Mouse (Mus musculus) embryonic facial prominence, embryonic 15.5 days (tissue): ENCODE results near the gene Crkl. TPM values are rescaled to one million over a fixed set of nuclear protein-coding genes. Genes with fewer than 3 reads are reported as not detected.

Experiments
- ATAC-seq: fragments of 200-750 bp; cut with Nextera tagmentation; 2 replicates; pipeline ENCODE4 v1.8.0; 2017; ENCODE audit warnings: low read depth, moderate TSS enrichment; ENCODE audit not compliant: insufficient number of reproducible peaks, low FRiP score, low TSS enrichment
- H3K27ac ChIP-seq: fragments of 300-500 bp; sonication (generic); replicated peaks from 2 replicates; pipeline ENCODE4 v1.5.1; 2015; ENCODE audit warnings: mild to moderate bottlenecking, inconsistent platforms
- H3K27me3 ChIP-seq: fragments of 300-500 bp; sonication (generic); 2 replicates; pipeline ENCODE4 v1.6.1; 2015; ENCODE audit warnings: inconsistent platforms
- H3K36me3 ChIP-seq: fragments of 300-500 bp; sonication (generic); 2 replicates; pipeline ENCODE4 v1.6.1; 2015; ENCODE audit warnings: mild to moderate bottlenecking, inconsistent platforms
- H3K4me1 ChIP-seq: fragments of 300-500 bp; sonication (generic); 2 replicates; pipeline ENCODE4 v1.6.1; 2015; ENCODE audit warnings: inconsistent platforms
- H3K4me2 ChIP-seq: fragments of 300-500 bp; sonication (generic); replicated peaks from 2 replicates; pipeline ENCODE4 v1.6.1; 2015; ENCODE audit warnings: mild to moderate bottlenecking, inconsistent platforms
- H3K4me3 ChIP-seq: fragments of 300-500 bp; sonication (generic); replicated peaks from 2 replicates; pipeline ENCODE4 v1.5.1; 2015; ENCODE audit warnings: mild to moderate bottlenecking, inconsistent platforms
- H3K9ac ChIP-seq: fragments of 300-500 bp; sonication (generic); 2 replicates; pipeline ENCODE4 v1.6.1; 2015; ENCODE audit warnings: inconsistent platforms
- H3K9me3 ChIP-seq: fragments of 300-500 bp; sonication (generic); replicated peaks from 2 replicates; pipeline ENCODE4 v1.6.1; 2016; ENCODE audit warnings: inconsistent platforms
- WGBS: fragments of 180-500 bp; shearing (Covaris S2); methylation state at CpG from one replicate; pipeline ENCODE4 v1.1.7; 2015; 5-methylcytosine and 5-hydroxymethylcytosine counted together
- polyA plus RNA-seq: library from polyadenylated mRNA; unstranded; fragments of >200 nt; fragmentation: Nextera tagmentation; extraction: Ambion mirVana; gene quantifications from 2 replicates; pipeline ENCODE4 v1.2.1, GENCODE M21; 2015

Crkl gene
- polyA plus RNA-seq, 1 experiment from 2014 or later: 73.1 TPM

DNA sequence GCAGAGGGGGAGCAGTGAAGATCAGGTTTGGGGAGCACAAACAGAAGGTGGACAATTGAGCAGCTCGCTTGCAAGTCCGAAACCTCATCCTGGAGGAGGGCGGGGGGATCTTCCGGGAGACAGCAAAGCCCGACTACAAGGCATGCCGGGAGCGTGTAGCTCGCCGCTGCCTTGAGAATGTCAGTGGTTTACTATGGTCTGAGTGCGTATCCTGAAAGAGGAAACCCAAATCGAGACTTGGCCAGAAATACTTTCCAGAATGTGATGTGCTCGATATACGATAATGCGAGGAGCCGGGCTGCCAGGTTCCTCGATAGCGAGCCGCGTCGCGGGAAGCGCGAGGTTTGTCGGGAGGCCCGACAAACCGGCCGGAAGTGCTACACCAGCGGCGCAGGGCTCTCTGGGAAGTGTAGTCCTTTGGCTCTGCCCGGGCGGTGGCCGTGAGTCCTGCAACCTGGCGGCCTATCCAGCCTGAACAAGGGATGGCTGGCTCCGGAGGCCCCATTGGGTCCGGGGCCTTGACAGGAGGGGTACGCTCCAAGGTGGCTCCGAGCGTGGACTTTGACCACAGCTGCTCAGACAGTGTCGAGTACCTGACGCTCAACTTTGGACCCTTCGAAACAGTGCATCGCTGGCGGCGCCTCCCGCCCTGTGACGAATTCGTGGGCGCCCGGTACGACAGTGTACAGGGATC lies 56.9 kb downstream of the Crkl start, which contains the start of gene Lztr1:
Lztr1 (plus strand) TSS at position 143 of the 694 bp plus-strand sequence.
- Histone ChIP-seq H3K27ac (peak within 1 kb of the TSS; percentile 96), H3K4me3 (peak within 1 kb of the TSS; percentile 83), H3K9ac (peak within 1 kb of the TSS; percentile 82), H3K27me3 (no peaks in the 10 kb centered on the region), H3K4me1 (peaks cover 14% of the 10 kb centered on the region), H3K4me2 (peak within 1 kb of the TSS; percentile 78), H3K9me3 (no peaks in the 10 kb centered on the region), H3K36me3 (peaks cover 27% of the 10 kb centered on the region)
- ATAC-seq: peak; percentile 95
- WGBS: under 1% methylated on average over 50 of the region's 50 CpGs

DNA sequence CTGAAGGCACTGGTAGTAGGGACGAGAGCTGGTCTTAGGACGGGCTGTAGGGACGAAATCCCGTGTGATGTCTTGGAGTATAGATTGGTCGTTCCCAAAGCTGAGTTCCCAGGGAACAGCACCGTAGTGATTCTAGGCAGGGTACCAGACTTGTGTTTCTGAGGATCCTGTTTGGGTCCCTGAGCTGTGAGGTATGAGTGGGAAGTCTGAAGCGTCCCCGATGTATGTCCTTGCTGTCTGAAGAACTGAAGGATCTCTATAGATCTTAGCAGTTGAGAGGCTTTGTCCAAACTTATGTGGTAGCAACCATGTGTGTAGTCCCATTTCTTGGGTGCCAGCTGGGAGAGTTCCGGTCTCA lies 57.4 kb downstream of the Crkl start:
- Histone ChIP-seq H3K9ac (peak overlapping the region; percentile 82), H3K27me3 (no peaks in the 10 kb centered on the region), H3K9me3 (no peaks in the 10 kb centered on the region), H3K4me3 (peak overlapping the region; percentile 83), H3K27ac (peak overlapping the region; percentile 96), H3K4me1 (peaks cover 14% of the 10 kb centered on the region), H3K4me2 (peak overlapping the region; percentile 78), H3K36me3 (peaks cover 31% of the 10 kb centered on the region)
- 7% methylated on average over 9 of the region's 9 CpGs for WGBS
- no peak for ATAC-seq

DNA sequence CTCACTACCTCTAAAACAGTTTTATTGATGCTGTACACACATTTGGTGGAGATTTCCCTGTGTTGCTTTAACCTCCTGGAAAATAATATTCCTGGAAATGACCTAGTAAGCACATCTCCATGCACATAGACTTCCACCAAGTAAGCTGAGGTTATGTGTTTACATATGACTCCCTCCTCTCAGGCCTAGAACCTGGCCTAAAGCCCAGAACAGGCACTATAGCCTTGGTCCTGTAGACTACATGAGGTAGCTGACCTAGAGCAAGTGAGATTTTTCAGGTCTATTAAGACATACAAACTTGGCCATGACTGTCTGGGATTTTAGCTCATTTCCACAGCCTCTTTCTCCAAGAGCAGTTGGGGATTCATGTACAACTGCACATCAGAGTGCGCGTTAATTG lies 58.4 kb downstream of the Crkl start:
- no peak for ATAC-seq
- Histone ChIP-seq H3K9ac (no peak overlapping the region), H3K36me3 (peaks cover 36% of the 10 kb centered on the region), H3K9me3 (no peaks in the 10 kb centered on the region), H3K27ac (no peak overlapping the region), H3K4me1 (peaks cover 14% of the 10 kb centered on the region), H3K4me2 (peak overlapping the region; percentile 78), H3K4me3 (peak overlapping the region; percentile 83; the same call in 1 of the 2 replicates), H3K27me3 (no peaks in the 10 kb centered on the region)
- WGBS: 98% methylated on average over 2 of the region's 2 CpGs

DNA sequence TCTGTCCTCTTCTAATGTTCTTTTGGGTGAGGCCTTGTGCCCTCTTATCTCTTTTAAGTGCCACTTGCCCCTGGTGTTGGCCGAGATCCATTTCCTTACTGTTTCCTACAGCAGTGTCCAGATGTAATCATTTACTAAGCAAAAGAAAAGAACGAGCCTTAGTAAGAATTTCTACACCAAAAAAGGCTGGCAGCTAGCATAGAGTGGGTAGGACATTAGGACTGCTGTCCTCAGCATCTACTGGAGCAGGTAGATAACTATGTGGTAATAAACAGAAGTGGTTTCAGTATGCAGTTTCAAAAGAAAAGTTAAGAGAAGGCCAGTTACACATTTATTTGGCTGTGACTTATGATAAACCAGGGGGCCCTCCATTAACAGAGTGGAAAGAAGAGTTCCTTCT lies 58.9 kb downstream of the Crkl start:
- no peaks in the 10 kb centered on the region for H3K9me3 ChIP-seq
- no peak for ATAC-seq
- no peaks in the 10 kb centered on the region for H3K27me3 ChIP-seq
- no peak overlapping the region for H3K27ac ChIP-seq
- H3K4me2 ChIP-seq: no peak overlapping the region
- no peak overlapping the region for H3K9ac ChIP-seq
- peaks cover 42% of the 10 kb centered on the region for H3K36me3 ChIP-seq
- H3K4me3 ChIP-seq: no peak overlapping the region
- WGBS: 75% methylated on average over 2 of the region's 2 CpGs
- peaks cover 14% of the 10 kb centered on the region for H3K4me1 ChIP-seq

DNA sequence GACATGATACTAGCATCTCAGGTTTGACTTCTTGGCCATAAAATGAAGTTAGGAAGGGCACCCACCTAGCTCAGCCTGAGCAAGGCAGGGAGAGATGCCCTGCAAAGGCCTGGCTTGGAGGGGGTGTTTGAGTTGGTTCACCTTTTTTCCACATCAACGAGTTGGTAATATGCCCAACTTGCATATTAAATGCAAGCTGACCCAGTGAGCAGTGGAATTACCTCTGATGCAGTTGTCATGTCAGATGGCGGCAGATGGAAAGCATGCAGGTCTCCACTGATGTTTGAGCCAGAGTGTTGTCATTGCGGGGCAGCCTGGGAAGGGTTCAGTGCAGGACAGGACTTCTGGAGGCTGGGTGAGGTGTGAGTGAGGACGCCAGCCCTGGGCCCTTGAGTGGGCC lies 59.6 kb downstream of the Crkl start:
- peaks cover 14% of the 10 kb centered on the region for H3K4me1 ChIP-seq
- peaks cover 48% of the 10 kb centered on the region for H3K36me3 ChIP-seq
- no peak overlapping the region for H3K9ac ChIP-seq
- no peak for ATAC-seq
- no peak overlapping the region for H3K27ac ChIP-seq
- WGBS: 91% methylated on average over 4 of the region's 4 CpGs
- no peaks in the 10 kb centered on the region for H3K27me3 ChIP-seq
- H3K4me2 ChIP-seq: no peak overlapping the region
- H3K9me3 ChIP-seq: no peaks in the 10 kb centered on the region
- no peak overlapping the region for H3K4me3 ChIP-seq

DNA sequence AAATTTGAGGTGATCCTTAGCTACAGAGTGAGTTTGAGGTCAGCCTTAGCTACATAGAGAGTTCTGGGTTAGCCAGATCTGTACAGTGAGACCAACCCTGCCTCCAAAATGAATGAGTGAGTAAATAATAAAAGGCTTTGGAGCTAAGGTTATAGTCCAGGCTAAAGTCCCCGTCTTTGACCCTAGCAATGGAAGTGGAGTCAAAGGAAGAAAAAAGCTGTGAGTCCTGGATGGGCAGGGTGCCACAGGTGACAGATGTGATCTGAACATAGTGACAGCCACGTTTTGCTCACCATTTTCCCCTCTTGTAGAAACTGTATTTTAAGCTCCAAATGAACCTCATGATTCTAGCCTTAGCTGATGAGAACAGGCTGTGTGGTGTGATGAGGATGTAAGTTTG lies 67.1 kb downstream of the Crkl start:
- Histone ChIP-seq H3K27me3 (no peaks in the 10 kb centered on the region), H3K9me3 (no peaks in the 10 kb centered on the region), H3K27ac (no peak overlapping the region), H3K9ac (no peak overlapping the region), H3K4me1 (no peaks in the 10 kb centered on the region), H3K4me3 (no peak overlapping the region), H3K36me3 (peaks cover 88% of the 10 kb centered on the region), H3K4me2 (no peak overlapping the region)
- 94% methylated on average over 2 of the region's 2 CpGs for WGBS
- no peak for ATAC-seq

DNA sequence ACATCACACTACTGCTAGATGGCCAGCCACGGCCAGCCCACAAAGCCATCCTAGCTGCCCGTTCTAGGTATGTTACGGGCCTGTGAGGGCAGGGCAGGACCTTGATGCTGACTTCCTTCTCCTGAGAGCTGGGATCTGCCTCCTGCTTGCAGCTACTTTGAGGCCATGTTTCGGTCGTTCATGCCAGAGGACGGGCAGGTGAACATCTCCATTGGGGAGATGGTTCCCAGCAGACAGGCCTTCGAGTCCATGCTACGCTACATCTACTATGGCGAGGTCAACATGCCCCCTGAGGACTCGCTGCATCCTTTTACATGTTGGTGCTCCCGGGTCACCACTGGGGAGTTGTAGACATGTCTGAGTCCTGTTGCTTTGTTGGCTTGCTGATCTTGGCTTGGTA lies 72.4 kb downstream of the Crkl start:
- Histone ChIP-seq H3K27ac (no peak overlapping the region), H3K9ac (no peak overlapping the region), H3K27me3 (no peaks in the 10 kb centered on the region), H3K36me3 (peaks cover 97% of the 10 kb centered on the region), H3K4me3 (no peak overlapping the region), H3K4me2 (no peak overlapping the region), H3K4me1 (0 out of 2 replicates have a peak, but pooled peaks cover 4% of the 10 kb centered on the region), H3K9me3 (no peaks in the 10 kb centered on the region)
- 86% methylated on average over 11 of the region's 11 CpGs for WGBS
- no peak for ATAC-seq

DNA sequence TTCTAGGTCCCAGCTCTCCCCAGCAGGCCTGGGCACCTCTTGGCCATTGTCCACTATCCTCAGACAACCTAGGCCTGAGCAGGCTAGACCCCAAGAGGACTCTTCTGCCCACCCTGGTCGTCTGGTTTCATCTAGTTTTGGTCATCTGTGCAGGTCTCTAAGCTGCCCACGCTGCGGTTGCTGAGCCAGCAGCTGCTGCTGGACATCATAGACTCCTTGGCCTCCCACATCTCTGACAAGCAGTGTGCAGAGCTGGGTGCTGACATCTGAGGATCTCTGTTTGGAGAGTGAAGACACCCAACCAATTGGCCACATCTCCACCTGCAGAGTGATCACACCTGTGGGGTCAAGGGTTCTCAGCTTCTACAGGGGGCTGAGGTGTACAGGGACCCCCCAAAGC lies 73.7 kb downstream of the Crkl start:
- ATAC-seq: no peak
- Histone ChIP-seq H3K36me3 (peaks cover 85% of the 10 kb centered on the region), H3K4me3 (no peak overlapping the region)

DNA sequence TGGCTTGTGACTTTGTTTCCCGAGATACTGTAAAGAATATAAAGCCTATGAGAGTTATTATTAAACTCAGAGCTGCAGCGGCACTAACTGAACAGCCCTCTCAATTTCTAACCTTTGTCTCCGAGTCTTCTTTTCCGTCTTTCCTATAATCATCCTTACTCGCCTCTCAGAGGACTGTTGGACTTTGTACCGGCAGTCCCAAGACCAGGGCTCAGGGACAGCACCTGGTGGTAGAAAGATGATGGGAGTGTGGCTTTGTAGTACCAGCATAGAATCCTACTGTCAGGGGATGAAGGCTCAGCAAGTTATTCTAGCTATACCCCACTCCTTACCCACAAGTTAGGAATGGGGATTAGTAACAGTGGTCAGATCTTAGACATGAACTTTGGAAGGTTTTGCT lies 74.4 kb downstream of the Crkl start:
- no peaks in the 10 kb centered on the region for H3K9me3 ChIP-seq
- no peak for ATAC-seq
- 90% methylated on average over 6 of the region's 6 CpGs for WGBS
- H3K4me1 ChIP-seq: peaks cover 14% of the 10 kb centered on the region
- H3K4me3 ChIP-seq: no peak overlapping the region
- H3K4me2 ChIP-seq: no peak overlapping the region
- H3K27ac ChIP-seq: no peak overlapping the region
- no peaks in the 10 kb centered on the region for H3K27me3 ChIP-seq
- no peak overlapping the region for H3K9ac ChIP-seq
- H3K36me3 ChIP-seq: peaks cover 78% of the 10 kb centered on the region

More for the DNA sequence above, 73.7 kb downstream of the Crkl start:
- 79% methylated on average over 3 of the region's 3 CpGs for WGBS
- Histone ChIP-seq H3K4me1 (peaks cover 14% of the 10 kb centered on the region), H3K9me3 (no peaks in the 10 kb centered on the region), H3K9ac (no peak overlapping the region), H3K27ac (no peak overlapping the region), H3K27me3 (no peaks in the 10 kb centered on the region), H3K4me2 (no peak overlapping the region)

DNA sequence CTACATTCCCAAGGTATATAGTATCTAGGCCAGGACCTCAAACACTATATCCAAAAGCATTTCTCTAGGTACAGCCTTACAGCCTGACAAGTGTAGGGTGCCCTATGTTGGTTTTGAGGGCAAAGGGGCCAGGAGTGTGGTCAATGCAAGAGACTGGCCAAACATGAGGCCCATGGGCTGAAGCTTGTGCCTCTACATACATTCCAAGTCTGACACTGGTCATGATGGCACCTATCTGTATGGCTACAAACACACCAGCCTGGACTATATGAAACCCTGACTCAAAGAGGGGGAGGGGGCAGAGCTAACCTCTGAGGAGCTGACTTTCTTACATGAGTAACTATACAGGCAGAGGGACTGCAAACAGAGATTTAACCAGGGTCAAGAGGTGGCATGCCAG lies 75.8 kb downstream of the Crkl start:
- H3K9me3 ChIP-seq: no peaks in the 10 kb centered on the region
- no peak overlapping the region for H3K9ac ChIP-seq
- H3K4me2 ChIP-seq: no peak overlapping the region
- ATAC-seq: no peak
- H3K27me3 ChIP-seq: no peaks in the 10 kb centered on the region
- H3K4me3 ChIP-seq: no peak overlapping the region
- H3K4me1 ChIP-seq: peaks cover 22% of the 10 kb centered on the region
- no peak overlapping the region for H3K27ac ChIP-seq
- peaks cover 64% of the 10 kb centered on the region for H3K36me3 ChIP-seq

DNA sequence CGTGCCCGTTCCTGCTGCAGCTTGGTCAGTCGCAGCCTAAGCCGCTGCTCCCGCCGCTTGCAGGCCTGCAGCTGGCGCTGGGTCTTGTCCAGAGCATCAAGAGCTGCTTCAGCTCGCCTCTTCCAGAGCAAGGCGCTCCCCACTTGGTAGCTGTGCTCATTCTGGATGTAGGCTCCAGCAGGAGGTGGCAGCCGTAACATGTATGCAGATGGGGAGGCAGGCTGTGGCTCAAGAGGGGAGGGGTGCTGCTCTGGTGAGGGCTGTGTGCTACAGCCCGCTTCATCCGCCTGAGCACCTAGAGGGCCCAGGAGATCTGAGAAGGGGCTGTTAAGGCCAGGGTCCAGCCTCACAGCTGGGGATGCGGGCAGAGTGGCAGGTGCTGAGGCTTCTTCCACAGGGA lies 76.5 kb downstream of the Crkl start:
- Histone ChIP-seq H3K27me3 (no peaks in the 10 kb centered on the region), H3K9me3 (no peaks in the 10 kb centered on the region), H3K27ac (no peak overlapping the region), H3K4me2 (no peak overlapping the region), H3K9ac (no peak overlapping the region), H3K4me1 (peaks cover 22% of the 10 kb centered on the region), H3K4me3 (no peak overlapping the region), H3K36me3 (peaks cover 58% of the 10 kb centered on the region)
- ATAC-seq: no peak
- 85% methylated on average over 13 of the region's 13 CpGs for WGBS

DNA sequence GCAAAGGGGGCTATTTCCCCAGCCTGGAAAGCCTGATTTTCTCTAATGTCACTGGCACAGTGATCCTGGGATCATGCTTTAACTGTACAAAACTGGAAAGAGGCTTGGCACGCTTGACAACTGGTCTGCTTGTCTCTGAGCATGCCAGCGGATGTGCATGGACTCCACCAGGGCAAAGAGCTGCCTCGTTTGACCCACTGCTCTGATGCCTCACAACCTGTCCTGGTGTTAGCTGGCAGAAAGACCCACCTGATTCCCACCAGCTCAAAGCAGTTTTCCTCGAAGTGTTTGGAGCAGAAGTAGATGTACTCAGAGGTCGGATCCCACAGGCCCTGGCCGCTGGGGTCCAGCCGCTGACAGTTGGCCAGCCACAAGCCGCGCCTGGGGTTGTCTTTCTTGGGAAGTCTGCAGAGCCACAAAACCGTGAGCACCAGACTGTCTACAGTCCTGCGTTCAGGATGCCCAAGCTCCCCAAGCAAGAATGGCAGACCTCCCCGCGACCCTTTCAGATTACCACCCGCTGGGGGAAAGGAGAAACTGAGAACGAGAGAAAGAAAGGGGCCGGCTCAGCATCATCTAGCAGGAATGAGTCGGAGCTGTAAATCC lies 78.3 kb downstream of the Crkl start:
- H3K4me3 ChIP-seq: peak overlapping the region; percentile 63
- 13% methylated on average over 17 of the region's 17 CpGs for WGBS
- ATAC-seq: no peak

More for the DNA sequence above, 78.3 kb downstream of the Crkl start:
- Histone ChIP-seq H3K36me3 (peaks cover 43% of the 10 kb centered on the region), H3K4me1 (peaks cover 22% of the 10 kb centered on the region), H3K27me3 (no peaks in the 10 kb centered on the region), H3K9me3 (no peaks in the 10 kb centered on the region), H3K9ac (peak overlapping the region; percentile 58), H3K27ac (peak overlapping the region; percentile 97), H3K4me2 (peak overlapping the region; percentile 75)
